ENCODE assay signal across 8 mouse cellular contexts in genomic region chr6:113530932-113531839, GRCm38 (mm10). TPM values are rescaled to one million over a fixed set of nuclear protein-coding genes. Genes with fewer than 3 reads are reported as not detected.
DNase-seq lines count a peak whose midpoint lies in the region; ATAC-seq lines count a peak whose summit lies in the region.

TSS of gene Emc3 (minus strand) at chr6:113531652.
TSS of gene Fancd2 (plus strand) at chr6:113531682.

- peaks cover 18% of the 10 kb centered on the region for H3K4me1 ChIP-seq in forebrain, embryonic 10.5 days
- peaks cover 15% of the 10 kb centered on the region for H3K4me1 ChIP-seq in heart, embryonic 15.5 days (replicated peaks)
- peaks cover 30% of the 10 kb centered on the region for H3K4me1 ChIP-seq in liver, embryonic 12.5 days

- H3K4me2 ChIP-seq in heart, embryonic 15.5 days = peak within 1 kb of the TSS; percentile 78
- H3K4me2 ChIP-seq in liver, embryonic 12.5 days = peak within 1 kb of the TSS; percentile 79

- no peaks in the 10 kb centered on the region for H3K9me3 ChIP-seq in forebrain, embryonic 10.5 days
- H3K9me3 ChIP-seq in heart, embryonic 15.5 days (replicated peaks) = no peaks in the 10 kb centered on the region
- H3K9me3 ChIP-seq in liver, embryonic 12.5 days (replicated peaks) = no peaks in the 10 kb centered on the region

- 1% methylated on average over 47 of the region's 47 CpGs for WGBS in forebrain, embryonic 10.5 days
- under 1% methylated on average over 47 of the region's 47 CpGs for WGBS in heart, embryonic 15.5 days
- WGBS in liver, embryonic 12.5 days (ENCODE audit: insufficient replicate concordance) = under 1% methylated on average over 47 of the region's 47 CpGs

- ATAC-seq in heart, embryonic 15.5 days (replicated peaks; ENCODE audit: insufficient number of reproducible peaks, insufficient read depth, low FRiP score, low read depth) = peak; percentile 78
- peak; percentile 87 for ATAC-seq in liver, embryonic 12.5 days

- no peaks in the 10 kb centered on the region for H3K27me3 ChIP-seq in forebrain, embryonic 10.5 days (ENCODE audit: poor library complexity, severe bottlenecking)
- no peaks in the 10 kb centered on the region for H3K27me3 ChIP-seq in heart, embryonic 15.5 days
- H3K27me3 ChIP-seq in liver, embryonic 12.5 days (replicated peaks) = no peaks in the 10 kb centered on the region
- H3K27me3 ChIP-seq in splenic B cell, adult 2 months (ENCODE audit: control insufficient read depth, insufficient read depth, low read length, poor library complexity, severe bottlenecking) = no peaks in the 10 kb centered on the region

- peak within 1 kb of the TSS; percentile 86 for H3K27ac ChIP-seq in forebrain, embryonic 10.5 days
- H3K27ac ChIP-seq in heart, embryonic 15.5 days = peak within 1 kb of the TSS; percentile 74
- H3K27ac ChIP-seq in liver, embryonic 12.5 days = peak within 1 kb of the TSS; percentile 84

- peak within 1 kb of the TSS; percentile 87 for H3K4me3 ChIP-seq in forebrain, embryonic 10.5 days
- H3K4me3 ChIP-seq in heart, embryonic 15.5 days = peak within 1 kb of the TSS; percentile 96
- peak within 1 kb of the TSS; percentile 81 for H3K4me3 ChIP-seq in liver, embryonic 12.5 days

- peak; percentile 90 to 94 for DNase-seq in CD8-positive naive resting alpha-beta T cell, adult 2 months (ENCODE audit: low read depth in 2 of 2, low spot score in 2 of 2)
- peak; percentile 84 for DNase-seq in c-Kit-negative CD71-positive TER-119-positive erythroid progenitor cells, embryonic 14.5 days (ENCODE audit: low read depth, low spot score)
- peak; percentile 90 for DNase-seq in forebrain, embryonic 10.5 days (ENCODE audit: extremely low spot score, low spot score)
- peak; percentile 94 for DNase-seq in kidney, postnatal 14 days
- DNase-seq in naive thymus-derived CD4-positive, alpha-beta T cell, adult 2 months (ENCODE audit: low read depth) = peak; percentile 91
- DNase-seq in splenic B cell, adult 2 months (ENCODE audit: low read depth, low spot score) = peak; percentile 89

- peak within 1 kb of the TSS; percentile 87 for H3K9ac ChIP-seq in heart, embryonic 15.5 days
- H3K9ac ChIP-seq in liver, embryonic 12.5 days = peak within 1 kb of the TSS; percentile 82

- H3K36me3 ChIP-seq in forebrain, embryonic 10.5 days (replicated peaks) = peaks cover 32% of the 10 kb centered on the region
- peaks cover 3% of the 10 kb centered on the region; the same call in 1 of the 2 replicates for H3K36me3 ChIP-seq in heart, embryonic 15.5 days
- H3K36me3 ChIP-seq in liver, embryonic 12.5 days = peaks cover 48% of the 10 kb centered on the region
- H3K36me3 ChIP-seq in splenic B cell, adult 2 months (ENCODE audit: control insufficient read depth, insufficient read depth, low read length, poor library complexity, severe bottlenecking) = no peaks in the 10 kb centered on the region

RNA-seq across cellular contexts. Expression of gene Emc3, which starts in this region (rescaled TPM):
- polyA plus RNA-seq in forebrain, embryonic 10.5 days (2016; fragmentation: Nextera tagmentation; extraction: Ambion mirVana) = 75.0 and 78.5 TPM in 2 replicates
- polyA plus RNA-seq in heart, embryonic 15.5 days (2015; fragmentation: Nextera tagmentation; extraction: Ambion mirVana) = 84.7 and 90.0 TPM in 2 replicates
- 55.8 and 56.5 TPM in 2 replicates for polyA plus RNA-seq in liver, embryonic 12.5 days (2016; fragmentation: Nextera tagmentation; extraction: Ambion mirVana)

RNA-seq across cellular contexts. Expression of gene Fancd2, which starts in this region (rescaled TPM):
- 20.7 and 25.0 TPM in 2 replicates for polyA plus RNA-seq in forebrain, embryonic 10.5 days (2016; fragmentation: Nextera tagmentation; extraction: Ambion mirVana)
- polyA plus RNA-seq in heart, embryonic 15.5 days (2015; fragmentation: Nextera tagmentation; extraction: Ambion mirVana) = 7.8 and 7.9 TPM in 2 replicates
- polyA plus RNA-seq in liver, embryonic 12.5 days (2016; fragmentation: Nextera tagmentation; extraction: Ambion mirVana) = 13.8 and 16.4 TPM in 2 replicates

Comparison
In these comparisons a context has a peak if more than half of its experiments do, and no peak if none do; other contexts are left out.
1. Peak in every context shown above with its lines: DNase-seq, ATAC-seq, H3K4me3 ChIP-seq and H3K27ac ChIP-seq.